Mouse (Mus musculus): ENCODE results near the gene Edc3.

- no peak for TF ChIP-seq POLR2A (IDR thresholded peaks at IDR 0.05; ENCODE audit: control insufficient read depth, extremely low read depth, insufficient read depth, low read length, poor library complexity)
- no peak for TF ChIP-seq CTCF (IDR thresholded peaks at IDR 0.05; ENCODE audit: borderline replicate concordance, control insufficient read depth, extremely low read depth, insufficient read depth, low read length, poor library complexity)
These were observed 16.4 kb downstream of the Edc3 start for GRCm38 (mm10) chr9:57724701-57725100.
